Mouse (Mus musculus) lung, embryonic 14.5 days (tissue): ENCODE measurements around the gene Olfr1188. TPM values are rescaled to one million over a fixed set of nuclear protein-coding genes. Genes with fewer than 3 reads are reported as not detected.
"Not testable (repeated sequence)": the region's sequence is repeated elsewhere in the genome, so short reads cannot be mapped to it uniquely, and the experiment has no call there.

Experiments used
- ATAC-seq: fragments of 200-750 bp; cut with Nextera tagmentation; 2 replicates; pipeline ENCODE4 v1.8.0; 2017; ENCODE audit warnings: mild to moderate bottlenecking, moderate TSS enrichment, moderate library complexity; ENCODE audit not compliant: insufficient read depth
- DNase-seq: peaks from one replicate; pipeline ENCODE4 v3.0.0-alpha.2; 2015
- H3K27ac ChIP-seq: fragments of 300-500 bp; sonication (generic); 2 replicates; pipeline ENCODE4 v1.5.1; 2014; ENCODE audit warnings: low read depth, mild to moderate bottlenecking, moderate library complexity
- H3K27me3 ChIP-seq: fragments of 300-500 bp; sonication (generic); 2 replicates; pipeline ENCODE4 v1.6.1; 2014; ENCODE audit warnings: low read length, control low read depth; ENCODE audit not compliant: insufficient read depth
- H3K36me3 ChIP-seq: fragments of 300-500 bp; sonication (generic); 2 replicates; pipeline ENCODE4 v1.6.1; 2014; ENCODE audit warnings: control low read depth; ENCODE audit not compliant: insufficient read depth
- H3K4me1 ChIP-seq: fragments of 300-500 bp; sonication (generic); 2 replicates; pipeline ENCODE4 v1.6.1; 2014; ENCODE audit warnings: antibody characterized with exemption, control low read depth; ENCODE audit not compliant: insufficient read depth
- H3K4me2 ChIP-seq: fragments of 300-500 bp; sonication (generic); 2 replicates; pipeline ENCODE4 v1.6.1; 2014; ENCODE audit warnings: mild to moderate bottlenecking
- H3K4me3 ChIP-seq: fragments of 300-500 bp; sonication (generic); 2 replicates; pipeline ENCODE4 v1.5.1; 2014; ENCODE audit warnings: low read depth, low read length
- H3K9ac ChIP-seq: fragments of 300-500 bp; sonication (generic); 2 replicates; pipeline ENCODE4 v1.6.1; 2014
- H3K9me3 ChIP-seq: fragments of 300-500 bp; sonication (generic); 2 replicates; pipeline ENCODE4 v1.6.1; 2016; ENCODE audit warnings: low read depth, low read length, control low read depth
- CTCF ChIP-seq: IDR thresholded peaks from 2 replicates; pipeline ENCODE4 v1.5.1; 2016; ENCODE audit warnings: antibody characterized with exemption, low read depth
- WGBS: fragments of 180-500 bp; shearing (Covaris S2); extraction: QIAGEN DNeasy Blood & Tissue Kit; methylation state at CpG from one replicate; pipeline ENCODE4 v1.1.7; 2014; 5-methylcytosine and 5-hydroxymethylcytosine counted together
- polyA plus RNA-seq: library from polyadenylated mRNA; unstranded; fragments of >200 nt; fragmentation: Nextera tagmentation; extraction: Ambion mirVana; gene quantifications from 2 replicates; pipeline ENCODE4 v1.2.1, GENCODE M21; 2014

Gene Olfr1188
- polyA plus RNA-seq: not detected in 2 replicates

DNA sequence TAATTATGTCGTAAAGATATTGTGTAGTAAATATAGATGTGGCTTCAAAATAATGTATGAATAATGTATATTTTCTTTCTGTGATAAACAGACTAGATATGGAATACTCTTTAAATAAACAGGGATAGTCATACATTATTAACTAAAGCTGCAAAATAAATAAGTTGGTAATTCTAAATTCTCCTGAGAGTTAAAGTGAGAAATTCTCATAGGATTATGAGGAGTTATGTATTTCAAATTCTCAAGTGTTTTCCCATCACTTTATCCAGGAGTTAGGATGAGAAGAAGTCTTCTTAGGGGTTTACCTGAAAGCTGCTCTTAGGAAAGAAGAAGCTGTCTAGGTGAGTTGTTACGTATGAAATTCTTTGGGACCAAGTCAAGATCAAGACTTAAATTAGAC is at the start of gene Olfr1188:
Gene Olfr1188, plus strand, starts transcription at position 301 of the 400 bp plus-strand sequence.
- H3K9me3 ChIP-seq: no peaks in the 10 kb centered on the region
- TF ChIP-seq CTCF: no peak
- H3K4me1 ChIP-seq: no peaks in the 10 kb centered on the region
- H3K9ac ChIP-seq: no peak within 1 kb of the TSS
- no peak within 1 kb of the TSS for H3K27ac ChIP-seq
- H3K36me3 ChIP-seq: no peaks in the 10 kb centered on the region
- H3K4me3 ChIP-seq: no peak within 1 kb of the TSS
- H3K27me3 ChIP-seq: no peaks in the 10 kb centered on the region
- H3K4me2 ChIP-seq: no peak within 1 kb of the TSS
- ATAC-seq: no peak
- WGBS: 76% methylated on average over 2 of the region's 2 CpGs
- DNase-seq: no peak

DNA sequence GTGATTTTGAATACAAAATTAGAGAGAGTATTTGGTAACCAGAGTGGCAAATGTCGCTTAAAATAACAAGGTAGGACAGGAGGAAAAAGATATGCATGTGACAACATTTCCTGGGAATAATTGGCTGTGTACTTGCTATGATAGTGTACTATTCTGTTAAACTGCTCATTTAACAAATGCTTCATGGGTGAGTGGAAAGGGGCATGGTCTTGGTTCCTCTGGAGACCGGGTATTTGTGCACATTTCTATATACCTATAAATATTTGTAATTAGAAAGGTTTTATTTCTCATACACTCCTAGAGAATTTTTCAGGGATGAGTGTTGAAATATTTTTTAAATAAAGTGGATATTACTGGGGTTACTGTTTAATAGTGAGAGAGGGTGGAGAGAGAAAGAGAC is 38.5 kb upstream of the Olfr1188 start, which contains the start of gene Olfr1186:
Gene Olfr1186, plus strand, starts transcription at position 301 of the 400 bp plus-strand sequence.
- TF ChIP-seq CTCF: no peak
- ATAC-seq (no peak), DNase-seq (no peak)
- no peak within 1 kb of the TSS for H3K27ac ChIP-seq
- H3K27me3 ChIP-seq: no peaks in the 10 kb centered on the region
- no peaks in the 10 kb centered on the region for H3K4me1 ChIP-seq
- 79% methylated on average over 2 of the region's 2 CpGs for WGBS
- H3K36me3 ChIP-seq: no peaks in the 10 kb centered on the region
- H3K9ac ChIP-seq: no peak within 1 kb of the TSS
- H3K9me3 ChIP-seq: no peaks in the 10 kb centered on the region
- no peak within 1 kb of the TSS for H3K4me2 ChIP-seq
- H3K4me3 ChIP-seq: no peak within 1 kb of the TSS

DNA sequence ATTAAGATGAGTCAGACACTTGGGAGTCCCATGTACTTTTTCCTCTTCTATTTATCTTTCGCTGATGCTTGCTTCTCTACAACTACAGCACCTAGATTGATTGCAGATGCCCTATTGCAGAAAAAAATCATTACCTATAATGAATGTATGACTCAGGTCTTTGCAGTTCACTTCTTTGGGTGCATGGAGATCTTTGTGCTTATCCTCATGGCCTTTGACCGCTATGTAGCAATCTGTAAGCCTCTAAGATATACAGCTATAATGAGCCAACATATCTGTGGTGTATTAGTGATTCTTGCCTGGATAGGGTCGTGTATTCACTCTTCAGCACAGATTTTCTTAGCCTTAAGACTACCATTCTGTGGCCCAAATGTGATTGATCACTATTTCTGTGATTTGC is 31.0 kb upstream of the Olfr1188 start:
- H3K27me3 ChIP-seq: no peaks in the 10 kb centered on the region
- DNase-seq (no peak), ATAC-seq (no peak)
- H3K27ac ChIP-seq: no peak overlapping the region
- H3K9ac ChIP-seq: no peak overlapping the region
- no peaks in the 10 kb centered on the region for H3K36me3 ChIP-seq
- TF ChIP-seq CTCF: no peak
- H3K9me3 ChIP-seq: no peaks in the 10 kb centered on the region
- no peak overlapping the region for H3K4me2 ChIP-seq
- H3K4me1 ChIP-seq: no peaks in the 10 kb centered on the region
- WGBS: 64% methylated on average over 3 of the region's 3 CpGs
- no peak overlapping the region for H3K4me3 ChIP-seq

DNA sequence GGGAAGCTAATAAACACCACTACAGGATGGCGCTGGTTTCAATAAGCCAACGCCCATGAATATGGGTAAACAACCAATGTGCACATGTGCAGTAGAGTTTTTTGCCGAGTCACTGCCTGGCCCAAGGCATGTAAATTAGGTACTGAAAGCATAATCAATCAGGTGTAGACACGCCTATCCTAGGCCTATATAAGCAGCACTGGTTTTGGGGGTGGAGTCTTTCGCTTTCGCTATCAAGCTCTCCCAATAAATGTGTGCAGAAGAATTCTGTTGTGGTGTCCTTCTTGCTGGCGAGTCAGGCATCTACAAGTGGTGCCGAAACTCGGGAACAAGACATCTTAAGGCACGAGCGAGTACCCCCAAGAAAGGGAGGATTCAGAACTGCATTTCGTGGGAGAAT is 16.0 kb downstream of the Olfr1188 start:
- not testable (repeated sequence) for H3K4me2 ChIP-seq, ATAC-seq, H3K4me1 ChIP-seq, DNase-seq, H3K9me3 ChIP-seq, H3K9ac ChIP-seq, H3K27me3 ChIP-seq, H3K27ac ChIP-seq, H3K4me3 ChIP-seq, H3K36me3 ChIP-seq
- WGBS: 85% methylated on average over 12 of the region's 12 CpGs

DNA sequence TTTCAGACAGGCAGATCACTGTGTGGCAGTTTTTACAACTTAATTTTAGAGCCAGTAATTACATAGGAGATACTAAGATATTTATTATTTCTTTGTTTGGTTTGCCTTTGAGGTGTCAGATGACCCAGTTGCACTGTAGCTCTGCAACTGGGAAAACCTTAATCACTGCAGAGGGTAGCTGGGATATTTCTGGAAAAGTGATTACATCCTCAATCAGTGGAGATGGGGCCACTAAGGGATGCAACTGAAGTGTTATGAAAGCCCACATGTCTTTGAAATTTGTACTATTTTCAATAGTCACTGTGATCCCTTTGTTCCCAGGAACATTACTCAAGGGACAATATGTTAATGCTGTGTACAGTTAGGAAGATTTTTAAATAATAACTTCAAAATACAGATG is 29.4 kb downstream of the Olfr1188 start, which contains the start of gene Olfr1189:
Gene Olfr1189, plus strand, starts transcription at position 301 of the 400 bp plus-strand sequence.
- no peak within 1 kb of the TSS for H3K4me3 ChIP-seq
- ATAC-seq (no peak), DNase-seq (no peak)
- no peak for TF ChIP-seq CTCF
- no peaks in the 10 kb centered on the region for H3K36me3 ChIP-seq
- H3K4me1 ChIP-seq: no peaks in the 10 kb centered on the region
- no peaks in the 10 kb centered on the region for H3K9me3 ChIP-seq
- no peak within 1 kb of the TSS for H3K27ac ChIP-seq
- no peaks in the 10 kb centered on the region for H3K27me3 ChIP-seq
- H3K4me2 ChIP-seq: no peak within 1 kb of the TSS
- no peak within 1 kb of the TSS for H3K9ac ChIP-seq

Other genes starting within 250 kb of the Olfr1188 start
- not detected in 2 replicates for gene Olfr1174-ps, start 241.8 kb upstream of the Olfr1188 start, polyA plus RNA-seq
- gene Olfr1175-ps, start 229.7 kb upstream of the Olfr1188 start, polyA plus RNA-seq: not detected in 2 replicates
- gene Olfr1176, start 220.2 kb upstream of the Olfr1188 start, polyA plus RNA-seq: not detected in 2 replicates
- not detected in 2 replicates for gene Olfr1177-ps, start 210.4 kb upstream of the Olfr1188 start, polyA plus RNA-seq
- gene Olfr1178, start 169.9 kb upstream of the Olfr1188 start, polyA plus RNA-seq: not detected in 2 replicates
- not detected in 2 replicates for gene Olfr1179, start 150.5 kb upstream of the Olfr1188 start, polyA plus RNA-seq
- gene Olfr1180, start 137.8 kb upstream of the Olfr1188 start, polyA plus RNA-seq: not detected in 2 replicates
- gene Olfr1181, start 130.8 kb upstream of the Olfr1188 start, polyA plus RNA-seq: not detected in 2 replicates
- gene Gm13757, start 107.8 kb upstream of the Olfr1188 start, polyA plus RNA-seq: not detected in 2 replicates
- not detected in 2 replicates for gene Olfr1183, start 102.1 kb upstream of the Olfr1188 start, polyA plus RNA-seq
- gene Olfr1184, start 73.3 kb upstream of the Olfr1188 start, polyA plus RNA-seq: not detected in 2 replicates
- not detected in 2 replicates for gene Olfr1185-ps1, start 63.6 kb upstream of the Olfr1188 start, polyA plus RNA-seq
- not detected in 2 replicates for gene Olfr1186, start 38.4 kb upstream of the Olfr1188 start, polyA plus RNA-seq
- not detected in 2 replicates for gene Olfr1189, start 29.5 kb downstream of the Olfr1188 start, polyA plus RNA-seq
- not detected in 2 replicates for gene Olfr1191-ps1, start 83.6 kb downstream of the Olfr1188 start, polyA plus RNA-seq
- gene Olfr1192-ps1, start 91.6 kb downstream of the Olfr1188 start, polyA plus RNA-seq: not detected in 2 replicates
- gene Olfr1193, start 118.7 kb downstream of the Olfr1188 start, polyA plus RNA-seq: not detected in 2 replicates
- not detected in 2 replicates for gene Olfr1195, start 132.3 kb downstream of the Olfr1188 start, polyA plus RNA-seq
- not detected in 2 replicates for gene Olfr1196, start 147.7 kb downstream of the Olfr1188 start, polyA plus RNA-seq
- gene Olfr1197, start 175.4 kb downstream of the Olfr1188 start, polyA plus RNA-seq: not detected in 2 replicates
- gene Olfr1198, start 194.4 kb downstream of the Olfr1188 start, polyA plus RNA-seq: not detected in 2 replicates
- gene Olfr1199, start 203.5 kb downstream of the Olfr1188 start, polyA plus RNA-seq: not detected in 2 replicates
- not detected in 2 replicates for gene Olfr1200, start 213.6 kb downstream of the Olfr1188 start, polyA plus RNA-seq
- gene Olfr1201, start 236.1 kb downstream of the Olfr1188 start, polyA plus RNA-seq: not detected in 2 replicates